Mouse (Mus musculus): ENCODE measurements around the gene Zfp346. TPM values are rescaled to one million over a fixed set of nuclear protein-coding genes. Genes with fewer than 3 reads are reported as not detected.
A peak's percentile ranks its signal among the peaks of the same experiment; 100 is the strongest.
"Not testable (repeated sequence)": the region's sequence is repeated elsewhere in the genome, so short reads cannot be mapped to it uniquely, and the experiment has no call there.

The Zfp346 gene
- 25.0 and 28.2 TPM in 2 replicates for polyA plus RNA-seq (2015; fragmentation: Nextera tagmentation; extraction: Ambion mirVana)

DNA sequence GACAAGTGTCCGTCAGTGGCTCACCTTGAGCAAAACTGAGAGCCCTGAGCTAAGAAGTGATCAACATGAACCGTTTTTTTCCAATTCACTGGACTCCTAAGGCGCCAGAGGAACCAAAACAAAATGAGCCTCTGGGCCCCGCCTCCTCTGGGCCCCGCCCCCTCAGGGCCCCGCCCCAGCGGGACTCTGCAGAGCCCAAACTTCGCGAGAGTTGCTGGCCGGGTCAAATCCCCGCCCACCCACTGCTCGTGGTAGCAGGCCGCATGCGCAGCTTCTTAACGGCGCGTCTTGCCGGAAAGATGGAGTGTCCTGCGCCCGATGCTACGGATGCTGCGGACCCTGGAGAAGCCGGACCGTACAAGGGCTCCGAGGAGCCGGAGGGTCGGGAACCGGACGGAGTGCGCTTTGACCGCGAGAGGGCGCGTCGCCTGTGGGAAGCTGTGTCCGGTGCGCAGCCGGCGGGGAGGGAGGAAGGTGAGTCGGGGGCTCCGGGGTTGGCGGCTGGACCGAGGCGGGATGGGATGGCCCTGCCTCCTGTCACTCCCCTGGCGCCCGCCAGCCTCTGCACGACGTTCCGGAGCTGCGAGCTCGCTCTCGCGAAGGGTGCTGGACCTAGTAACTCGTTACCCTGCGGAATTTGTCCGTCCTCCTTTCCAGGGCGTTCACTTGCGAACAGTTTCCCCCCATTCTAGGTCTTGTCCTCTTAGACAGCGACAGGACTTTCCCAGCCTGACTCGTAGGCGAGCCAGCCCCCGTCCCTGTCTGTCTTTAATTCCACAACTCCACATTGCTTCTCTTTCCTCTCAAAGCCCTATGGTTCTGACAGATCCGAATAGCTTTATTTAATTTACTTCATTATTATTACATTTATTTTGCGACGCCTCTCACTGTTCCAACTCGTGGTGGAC, at the start of gene Zfp346:
Gene Zfp346, plus strand, starts transcription at position 267 of the 908 bp plus-strand sequence.
- H3K36me3 ChIP-seq: peaks cover 16% of the 10 kb centered on the region
- peak within 1 kb of the TSS; percentile 82 for H3K4me2 ChIP-seq
- peak within 1 kb of the TSS; percentile 89 for H3K27ac ChIP-seq
- H3K27me3 ChIP-seq: no peaks in the 10 kb centered on the region
- peak within 1 kb of the TSS; percentile 84 for H3K4me3 ChIP-seq
- H3K9ac ChIP-seq: peak within 1 kb of the TSS; percentile 85
- WGBS: 1% methylated on average over 65 of the region's 66 CpGs
- H3K9me3 ChIP-seq: no peaks in the 10 kb centered on the region
- ATAC-seq (ENCODE audit: low FRiP score): peak; percentile 90
- peaks cover 13% of the 10 kb centered on the region for H3K4me1 ChIP-seq (replicated peaks)

DNA sequence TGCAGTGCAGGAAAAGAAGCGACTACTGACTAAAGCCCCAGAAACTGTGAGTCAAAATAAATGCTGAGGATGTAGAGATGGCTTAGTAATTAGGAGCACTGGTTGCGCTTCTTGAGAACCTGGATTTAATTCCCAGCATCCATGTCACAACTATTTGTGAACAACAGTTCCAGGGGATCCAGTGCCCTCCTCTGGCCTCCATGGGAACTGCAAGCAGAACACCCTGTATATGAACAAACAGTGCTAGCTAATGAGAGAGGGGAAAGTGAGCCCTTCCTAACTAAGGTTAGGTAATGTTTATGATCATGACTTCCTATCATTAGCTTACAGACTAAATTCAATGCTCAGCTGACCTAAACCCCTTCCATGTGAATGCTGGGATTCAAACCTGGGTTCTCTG, 47.1 kb upstream of the Zfp346 start:
- no peak overlapping the region for H3K27ac ChIP-seq
- H3K27me3 ChIP-seq: no peaks in the 10 kb centered on the region
- H3K4me3 ChIP-seq: no peak overlapping the region
- no peaks in the 10 kb centered on the region for H3K4me1 ChIP-seq (replicated peaks)
- H3K9me3 ChIP-seq: 0 out of 2 replicates have a peak, but pooled peaks cover 3% of the 10 kb centered on the region
- ATAC-seq (ENCODE audit: low FRiP score): no peak
- H3K4me2 ChIP-seq: no peak overlapping the region
- 97% methylated on average over 2 of the region's 2 CpGs for WGBS
- H3K9ac ChIP-seq: no peak overlapping the region
- peaks cover 10% of the 10 kb centered on the region for H3K36me3 ChIP-seq

- no peaks in the 10 kb centered on the region for H3K9me3 ChIP-seq
- no peaks in the 10 kb centered on the region for H3K4me1 ChIP-seq (replicated peaks)
- no peak overlapping the region for H3K9ac ChIP-seq
- 86% methylated on average over 2 of the region's 2 CpGs for WGBS
- H3K4me3 ChIP-seq: no peak overlapping the region
- H3K4me2 ChIP-seq: no peak overlapping the region
- H3K27ac ChIP-seq: no peak overlapping the region
- no peak for ATAC-seq (ENCODE audit: low FRiP score)
- H3K27me3 ChIP-seq: no peaks in the 10 kb centered on the region
- H3K36me3 ChIP-seq: 0 out of 2 replicates have a peak, but pooled peaks cover under 1% of the 10 kb centered on the region
Observed at GRCm38 (mm10) chr13:55063276-55063675, 41.8 kb upstream of the Zfp346 start.

- WGBS: 71% methylated on average over 7 of the region's 7 CpGs
- no peaks in the 10 kb centered on the region for H3K36me3 ChIP-seq
Observed at GRCm38 (mm10) chr13:55069719-55070118, 35.4 kb upstream of the Zfp346 start.

GRCm38 (mm10) chr13:55071322-55071721, 33.8 kb upstream of the Zfp346 start:
- Histone ChIP-seq H3K9me3 (no peaks in the 10 kb centered on the region), H3K4me3 (no peak overlapping the region), H3K27me3 (no peaks in the 10 kb centered on the region), H3K4me1 (replicated peaks) (no peaks in the 10 kb centered on the region), H3K27ac (no peak overlapping the region), H3K36me3 (peaks cover 11% of the 10 kb centered on the region), H3K9ac (no peak overlapping the region), H3K4me2 (no peak overlapping the region)
- WGBS: 4% methylated on average over 3 of the region's 3 CpGs
- ATAC-seq (ENCODE audit: low FRiP score): no peak

More at GRCm38 (mm10) chr13:55069719-55070118, 35.4 kb upstream of the Zfp346 start:
- no peaks in the 10 kb centered on the region for H3K27me3 ChIP-seq
- no peaks in the 10 kb centered on the region for H3K4me1 ChIP-seq (replicated peaks)
- H3K9me3 ChIP-seq: no peaks in the 10 kb centered on the region
- H3K27ac ChIP-seq: no peak overlapping the region
- H3K4me3 ChIP-seq: no peak overlapping the region
- H3K9ac ChIP-seq: no peak overlapping the region
- no peak for ATAC-seq (ENCODE audit: low FRiP score)
- H3K4me2 ChIP-seq: no peak overlapping the region

DNA sequence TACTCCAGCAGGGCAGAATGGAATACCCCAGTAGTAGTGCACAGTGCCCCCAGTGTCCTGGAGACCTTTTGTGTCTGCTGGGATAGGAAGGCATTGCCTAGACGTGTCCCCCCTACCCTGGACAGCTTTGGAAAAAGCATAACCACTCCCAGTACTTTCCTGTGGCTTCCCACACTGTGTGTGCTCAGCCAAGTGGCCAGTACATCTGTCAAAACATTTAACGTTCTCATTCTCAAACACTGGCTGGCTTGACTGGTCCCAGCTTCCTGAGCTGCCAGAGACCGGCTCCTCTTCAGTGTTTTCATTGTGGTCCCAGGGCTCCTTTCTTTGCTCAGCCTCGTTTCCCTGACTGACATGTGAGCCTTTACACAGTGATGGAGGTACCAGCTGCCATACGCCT, 29.5 kb upstream of the Zfp346 start:
- no peak overlapping the region for H3K4me2 ChIP-seq

DNA sequence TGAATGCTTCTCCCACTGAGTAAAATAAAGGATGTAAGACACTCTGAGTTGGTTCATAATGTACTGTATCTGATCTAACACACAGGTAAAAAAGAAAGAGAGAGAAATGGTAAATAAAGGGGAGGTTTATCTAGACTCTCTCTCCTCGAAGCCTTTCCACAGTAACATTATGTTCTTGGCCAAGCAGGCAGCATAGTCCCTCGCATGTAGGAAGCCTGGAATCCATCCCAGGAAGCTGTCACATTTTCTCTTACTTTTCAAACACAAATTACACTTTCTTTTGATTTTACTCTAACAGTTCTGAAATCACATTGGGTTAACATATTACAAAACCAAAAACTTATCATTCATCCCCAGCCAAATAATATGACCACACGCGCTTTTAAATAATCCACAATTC, 12.5 kb upstream of the Zfp346 start:
- WGBS: 92% methylated on average over 4 of the region's 4 CpGs
- no peak for ATAC-seq (ENCODE audit: low FRiP score)

More for the DNA sequence above, 29.5 kb upstream of the Zfp346 start:
- Histone ChIP-seq H3K9me3 (no peaks in the 10 kb centered on the region), H3K9ac (no peak overlapping the region), H3K27me3 (no peaks in the 10 kb centered on the region), H3K27ac (no peak overlapping the region), H3K4me3 (no peak overlapping the region), H3K36me3 (peaks cover 20% of the 10 kb centered on the region), H3K4me1 (replicated peaks) (no peaks in the 10 kb centered on the region)
- ATAC-seq (ENCODE audit: low FRiP score): no peak
- 45% methylated on average over 5 of the region's 5 CpGs for WGBS

GRCm38 (mm10) chr13:55097841-55098240, 7.3 kb upstream of the Zfp346 start:
- not testable (repeated sequence) for H3K9me3 ChIP-seq; H3K4me2 ChIP-seq; ATAC-seq (ENCODE audit: low FRiP score); H3K4me3 ChIP-seq; H3K27me3 ChIP-seq; H3K9ac ChIP-seq; H3K27ac ChIP-seq; H3K36me3 ChIP-seq; H3K4me1 ChIP-seq (replicated peaks)
- WGBS: 90% methylated on average over 3 of the region's 3 CpGs

More for the DNA sequence above, 12.5 kb upstream of the Zfp346 start:
- Histone ChIP-seq H3K27ac (no peak overlapping the region), H3K27me3 (no peaks in the 10 kb centered on the region), H3K4me1 (replicated peaks) (no peaks in the 10 kb centered on the region), H3K4me3 (no peak overlapping the region), H3K9me3 (no peaks in the 10 kb centered on the region), H3K9ac (no peak overlapping the region), H3K4me2 (no peak overlapping the region), H3K36me3 (peaks cover 8% of the 10 kb centered on the region)

- H3K27me3 ChIP-seq: no peaks in the 10 kb centered on the region
- no peak for ATAC-seq (ENCODE audit: low FRiP score)
- H3K9me3 ChIP-seq: no peaks in the 10 kb centered on the region
- peak overlapping the region; percentile 78 for H3K4me3 ChIP-seq
- WGBS: 36% methylated on average over 20 of the region's 20 CpGs
- H3K4me2 ChIP-seq: peak overlapping the region; percentile 62
- no peaks in the 10 kb centered on the region for H3K36me3 ChIP-seq
- H3K9ac ChIP-seq: peak overlapping the region; percentile 93
- peak overlapping the region; percentile 94 for H3K27ac ChIP-seq
- H3K4me1 ChIP-seq (replicated peaks): peaks cover 6% of the 10 kb centered on the region
Observed at GRCm38 (mm10) chr13:55099066-55099725, 5.9 kb upstream of the Zfp346 start.

DNA sequence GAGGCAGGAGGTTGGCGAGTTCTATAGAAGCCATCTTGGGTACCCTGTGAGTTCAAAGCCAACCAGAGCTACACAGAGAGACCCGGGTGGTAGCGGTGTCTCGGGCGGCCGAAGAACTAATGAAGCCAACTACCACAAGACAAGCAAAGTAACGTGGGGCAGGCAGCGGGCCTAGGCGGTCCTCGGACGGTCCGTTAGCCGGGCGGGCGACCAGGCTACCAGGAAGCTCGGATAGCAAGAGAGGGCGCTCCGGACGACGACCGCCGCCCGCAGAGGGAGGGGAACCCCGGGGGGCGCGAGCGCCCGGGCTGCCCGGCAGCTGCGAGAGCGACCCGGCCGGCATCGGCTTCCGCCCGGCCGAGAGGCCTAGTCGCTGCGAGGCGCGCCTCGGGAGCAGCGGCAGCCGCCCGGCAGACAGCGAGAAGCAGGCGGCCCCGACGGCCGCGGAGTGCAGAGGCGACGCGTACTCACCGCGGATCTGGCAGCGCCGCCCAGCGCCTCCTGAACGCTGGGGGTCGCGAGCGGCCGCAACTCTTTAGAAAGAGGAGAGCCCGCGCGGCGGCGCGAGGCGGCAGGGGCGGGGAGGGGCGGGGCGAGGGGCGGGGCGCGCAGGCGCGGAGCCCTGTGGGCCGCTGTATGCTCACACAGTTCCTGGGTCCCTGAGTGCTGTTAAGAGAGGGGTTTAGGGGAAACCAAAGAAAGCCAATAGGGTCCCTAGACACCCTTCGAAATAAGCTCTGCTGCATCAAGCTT, 5.2 kb upstream of the Zfp346 start, which contains the start of gene Uimc1:
Gene Uimc1, minus strand, starts transcription at position 575 of the 753 bp plus-strand sequence.
- H3K4me3 ChIP-seq: peak within 1 kb of the TSS; percentile 78
- WGBS: under 1% methylated on average over 70 of the region's 81 CpGs
- H3K27ac ChIP-seq: peak within 1 kb of the TSS; percentile 94
- no peaks in the 10 kb centered on the region for H3K36me3 ChIP-seq
- H3K9ac ChIP-seq: peak within 1 kb of the TSS; percentile 93
- H3K9me3 ChIP-seq: no peaks in the 10 kb centered on the region
- peaks cover 6% of the 10 kb centered on the region for H3K4me1 ChIP-seq (replicated peaks)
- peak; percentile 93 for ATAC-seq (ENCODE audit: low FRiP score)
- no peaks in the 10 kb centered on the region for H3K27me3 ChIP-seq
- H3K4me2 ChIP-seq: peak within 1 kb of the TSS; percentile 62

DNA sequence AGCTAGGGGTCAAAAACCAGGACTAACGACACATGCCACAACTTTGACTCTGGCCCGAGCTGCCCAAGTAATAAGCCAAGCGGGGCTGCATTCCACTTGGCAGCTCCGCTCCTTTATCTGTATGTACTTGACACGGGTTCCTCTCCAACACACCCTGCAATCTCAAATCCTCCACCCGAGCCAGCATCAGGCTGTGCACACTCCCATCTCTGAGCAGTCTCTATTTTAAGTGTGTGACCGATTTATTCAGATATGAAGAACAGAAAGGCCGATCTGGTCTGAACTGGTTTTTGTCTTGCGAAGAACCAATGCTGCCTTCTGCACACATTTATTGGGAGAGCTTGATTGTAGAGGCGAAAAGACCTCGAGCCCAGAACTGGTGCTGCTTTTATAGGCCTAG, 3.5 kb upstream of the Zfp346 start:
- Histone ChIP-seq H3K9me3 (no peaks in the 10 kb centered on the region), H3K36me3 (no peaks in the 10 kb centered on the region), H3K9ac (no peak overlapping the region), H3K27me3 (no peaks in the 10 kb centered on the region), H3K4me2 (no peak overlapping the region), H3K27ac (no peak overlapping the region), H3K4me1 (replicated peaks) (peaks cover 16% of the 10 kb centered on the region), H3K4me3 (no peak overlapping the region)
- WGBS: 93% methylated on average over 11 of the region's 11 CpGs
- ATAC-seq (ENCODE audit: low FRiP score): no peak

DNA sequence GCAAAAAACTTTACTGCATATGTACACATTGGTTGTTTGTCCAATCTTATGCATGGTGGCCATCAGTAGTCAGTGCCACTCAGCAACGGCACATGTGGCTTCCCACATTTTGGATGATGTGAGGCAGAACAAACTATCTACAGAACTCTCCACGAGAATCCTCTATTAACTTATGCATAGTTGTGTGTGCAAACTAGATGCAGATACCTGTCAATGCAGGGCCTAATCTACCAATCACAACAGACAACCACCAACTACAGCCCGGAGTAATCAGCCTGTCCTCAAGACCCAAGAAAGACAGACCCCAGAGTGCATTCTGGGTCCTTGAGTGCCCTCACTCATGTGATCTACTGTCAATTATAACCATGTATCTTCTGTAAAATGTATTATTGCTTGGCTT, 2.7 kb upstream of the Zfp346 start:
- H3K27me3 ChIP-seq: no peaks in the 10 kb centered on the region
- H3K9me3 ChIP-seq: no peaks in the 10 kb centered on the region
- peaks cover 19% of the 10 kb centered on the region for H3K4me1 ChIP-seq (replicated peaks)
- no peak overlapping the region for H3K9ac ChIP-seq
- ATAC-seq (ENCODE audit: low FRiP score): no peak
- H3K4me3 ChIP-seq: no peak overlapping the region
- 94% methylated on average over 3 of the region's 3 CpGs for WGBS
- H3K27ac ChIP-seq: no peak overlapping the region
- H3K36me3 ChIP-seq: no peaks in the 10 kb centered on the region
- H3K4me2 ChIP-seq: no peak overlapping the region

Data from hindbrain, embryonic 13.5 days (tissue).